Mouse (Mus musculus) kidney, embryonic 15.5 days (tissue): ENCODE measurements at regions not wholly inside any gene's neighbourhood (a gene's known extent, or its start where the extent isn't known, plus 50 kb on each side); places are given as distances from the start of the nearest gene placed in this dataset.
A peak's percentile ranks its signal among the peaks of the same experiment; 100 is the strongest.

ENCODE experiments used
- ATAC-seq: fragments of 200-750 bp; cut with Nextera tagmentation; replicated peaks from 2 replicates; pipeline ENCODE4 v1.8.0; 2017; ENCODE audit warnings: moderate TSS enrichment; ENCODE audit not compliant: low FRiP score
- H3K27ac ChIP-seq: fragments of 300-500 bp; sonication (generic); 2 replicates; pipeline ENCODE4 v1.5.1; 2015; ENCODE audit warnings: mild to moderate bottlenecking, inconsistent platforms
- H3K27me3 ChIP-seq: fragments of 300-500 bp; sonication (generic); 2 replicates; pipeline ENCODE4 v1.6.1; 2015; ENCODE audit warnings: inconsistent platforms
- H3K36me3 ChIP-seq: fragments of 300-500 bp; sonication (generic); 2 replicates; pipeline ENCODE4 v1.6.1; 2015; ENCODE audit warnings: inconsistent platforms
- H3K4me1 ChIP-seq: fragments of 300-500 bp; sonication (generic); 2 replicates; pipeline ENCODE4 v1.6.1; 2015; ENCODE audit warnings: inconsistent platforms
- H3K4me2 ChIP-seq: fragments of 300-500 bp; sonication (generic); 2 replicates; pipeline ENCODE4 v1.6.1; 2015; ENCODE audit warnings: moderate library complexity, mild to moderate bottlenecking, inconsistent platforms
- H3K4me3 ChIP-seq: fragments of 300-500 bp; sonication (generic); replicated peaks from 2 replicates; pipeline ENCODE4 v1.5.1; 2015; ENCODE audit warnings: mild to moderate bottlenecking, inconsistent platforms
- H3K9ac ChIP-seq: fragments of 300-500 bp; sonication (generic); 2 replicates; pipeline ENCODE4 v1.6.1; 2015; ENCODE audit warnings: mild to moderate bottlenecking, inconsistent platforms
- H3K9me3 ChIP-seq: fragments of 300-500 bp; sonication (generic); replicated peaks from 2 replicates; pipeline ENCODE4 v1.6.1; 2016; ENCODE audit warnings: inconsistent platforms
- WGBS: fragments of 180-500 bp; shearing (Covaris S2); methylation state at CpG from one replicate; pipeline ENCODE4 v1.1.7; 2015; ENCODE audit warnings: mixed read lengths; 5-methylcytosine and 5-hydroxymethylcytosine counted together

- Histone ChIP-seq H3K4me3 (no peak overlapping the region), H3K27me3 (no peaks in the 10 kb centered on the region), H3K9me3 (no peaks in the 10 kb centered on the region), H3K4me2 (no peak overlapping the region), H3K4me1 (no peaks in the 10 kb centered on the region), H3K36me3 (no peaks in the 10 kb centered on the region), H3K9ac (no peak overlapping the region), H3K27ac (no peak overlapping the region)
- ATAC-seq: no peak
- 94% methylated on average over 5 of the region's 5 CpGs for WGBS
These were observed 82.2 kb downstream of the Il20rb start for GRCm38 (mm10) chr9:100404426-100404825.

- 15% methylated on average over 8 of the region's 8 CpGs for WGBS
- H3K4me3 ChIP-seq: no peak overlapping the region
- no peak; the same call in 1 of the 2 replicates for ATAC-seq
- H3K4me1 ChIP-seq: no peaks in the 10 kb centered on the region
- no peak overlapping the region for H3K27ac ChIP-seq
- H3K9me3 ChIP-seq: no peaks in the 10 kb centered on the region
- no peaks in the 10 kb centered on the region for H3K27me3 ChIP-seq
- no peak overlapping the region for H3K9ac ChIP-seq
- H3K36me3 ChIP-seq: no peaks in the 10 kb centered on the region
- no peak overlapping the region for H3K4me2 ChIP-seq
These were observed 86.2 kb downstream of the Il20rb start for GRCm38 (mm10) chr9:100400366-100400765.

DNA sequence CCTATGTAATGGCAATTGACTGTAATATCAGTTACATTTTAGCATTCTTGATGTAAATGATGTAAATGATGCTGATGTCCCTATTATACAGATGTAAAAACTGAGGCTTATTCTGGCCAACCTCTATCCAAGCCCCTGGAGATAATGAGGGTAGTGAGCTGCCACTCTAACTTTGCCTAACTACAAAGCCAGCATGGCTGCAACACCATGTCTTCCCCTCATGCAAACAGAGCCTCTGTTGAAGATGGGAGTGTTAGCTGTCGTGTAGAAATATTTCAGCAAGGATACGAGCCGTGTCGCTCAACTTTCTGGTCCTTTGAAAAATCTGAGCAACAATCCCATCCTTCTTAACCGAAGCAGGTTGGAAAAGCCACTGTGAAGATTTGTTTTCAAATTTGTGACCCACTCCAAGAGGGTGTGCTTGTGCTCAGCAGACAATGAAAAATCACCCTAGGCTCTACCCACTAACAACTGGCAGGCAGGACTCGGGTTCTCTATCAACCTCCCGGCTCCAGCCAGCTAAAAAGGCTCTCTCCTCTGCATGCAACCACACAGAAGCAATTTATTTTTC, 90.2 kb downstream of the Il20rb start:
- Histone ChIP-seq H3K27me3 (no peaks in the 10 kb centered on the region), H3K9ac (no peak overlapping the region), H3K9me3 (no peaks in the 10 kb centered on the region), H3K4me2 (no peak overlapping the region), H3K4me3 (no peak overlapping the region), H3K27ac (0 out of 2 replicates have a peak overlapping the region, but pooled peaks have one; percentile 48), H3K36me3 (no peaks in the 10 kb centered on the region), H3K4me1 (no peaks in the 10 kb centered on the region)
- 49% methylated on average over 7 of the region's 7 CpGs for WGBS
- ATAC-seq: peak; percentile 50; the same call in 1 of the 2 replicates

DNA sequence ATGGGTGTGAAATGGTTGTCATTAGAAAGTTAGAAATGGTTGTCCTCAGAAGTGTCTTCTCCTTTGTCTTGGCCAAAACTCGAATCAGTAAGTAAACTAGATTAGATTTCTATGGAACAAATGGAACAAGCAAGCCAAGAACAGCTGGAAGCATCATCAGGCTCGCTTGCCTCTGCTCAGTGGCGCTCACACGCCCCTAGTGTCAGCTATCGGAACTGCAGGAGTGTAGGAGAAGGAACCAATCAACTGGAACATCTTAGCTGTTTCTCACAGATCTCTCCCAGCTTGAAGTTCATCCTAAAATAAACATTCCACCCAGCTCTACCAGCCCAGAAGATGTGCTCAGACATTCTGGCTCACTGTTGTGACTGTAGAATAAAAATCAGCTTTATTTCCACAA, 90.9 kb downstream of the Il20rb start:
- Histone ChIP-seq H3K4me2 (no peak overlapping the region), H3K4me3 (no peak overlapping the region), H3K9ac (no peak overlapping the region), H3K27me3 (no peaks in the 10 kb centered on the region), H3K36me3 (no peaks in the 10 kb centered on the region), H3K4me1 (no peaks in the 10 kb centered on the region), H3K27ac (no peak overlapping the region), H3K9me3 (no peaks in the 10 kb centered on the region)
- WGBS: 11% methylated on average over 5 of the region's 5 CpGs
- no peak for ATAC-seq

DNA sequence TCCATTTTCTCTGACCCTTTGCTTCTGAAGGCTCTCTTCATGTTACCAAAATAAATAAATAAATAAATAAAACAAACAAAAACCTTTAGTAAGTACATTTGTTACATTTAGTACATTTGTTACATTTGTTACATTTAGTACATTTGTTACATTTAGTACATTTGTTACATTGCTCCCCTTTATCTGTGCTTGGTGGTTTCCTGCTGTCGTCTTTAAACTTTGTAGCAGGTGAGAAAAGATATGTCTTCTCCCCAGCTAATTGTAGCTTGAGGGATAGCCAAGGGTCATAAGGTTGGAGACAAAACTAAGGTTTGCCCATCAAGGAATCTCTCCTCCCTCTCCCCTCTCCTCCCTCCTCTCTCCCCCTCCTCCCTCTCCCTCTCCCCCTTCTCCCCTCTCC, 92.0 kb downstream of the Il20rb start:
- Histone ChIP-seq H3K27ac (no peak overlapping the region), H3K4me3 (no peak overlapping the region), H3K9me3 (no peaks in the 10 kb centered on the region), H3K36me3 (no peaks in the 10 kb centered on the region), H3K4me2 (no peak overlapping the region), H3K4me1 (no peaks in the 10 kb centered on the region), H3K9ac (no peak overlapping the region), H3K27me3 (no peaks in the 10 kb centered on the region)
- 57% methylated on average over 1 of the region's 1 CpGs for WGBS
- ATAC-seq: no peak

DNA sequence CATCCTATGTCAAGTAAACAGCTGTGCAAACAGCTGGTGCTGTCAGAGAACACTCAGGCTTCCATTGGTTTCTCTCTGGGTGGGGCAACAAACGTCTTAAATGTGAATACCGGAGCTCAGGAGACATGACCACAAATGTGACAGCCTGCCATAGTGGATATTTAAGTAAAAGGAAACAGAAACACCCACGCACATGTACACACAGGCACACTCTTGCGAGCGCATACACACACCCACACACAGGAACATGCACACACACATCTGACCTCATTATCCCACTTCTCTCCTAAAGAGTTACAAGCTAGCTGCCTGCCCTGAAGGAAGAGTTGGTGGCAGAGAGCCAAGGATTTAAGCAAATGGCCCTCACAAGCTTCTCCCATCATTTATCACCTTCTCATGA, 92.4 kb downstream of the Il20rb start:
- no peak overlapping the region for H3K4me3 ChIP-seq
- no peaks in the 10 kb centered on the region for H3K27me3 ChIP-seq
- 57% methylated on average over 5 of the region's 5 CpGs for WGBS
- H3K9me3 ChIP-seq: no peaks in the 10 kb centered on the region
- no peaks in the 10 kb centered on the region for H3K36me3 ChIP-seq
- no peak overlapping the region for H3K4me2 ChIP-seq
- ATAC-seq: no peak
- no peaks in the 10 kb centered on the region for H3K4me1 ChIP-seq
- no peak overlapping the region for H3K27ac ChIP-seq
- no peak overlapping the region for H3K9ac ChIP-seq

DNA sequence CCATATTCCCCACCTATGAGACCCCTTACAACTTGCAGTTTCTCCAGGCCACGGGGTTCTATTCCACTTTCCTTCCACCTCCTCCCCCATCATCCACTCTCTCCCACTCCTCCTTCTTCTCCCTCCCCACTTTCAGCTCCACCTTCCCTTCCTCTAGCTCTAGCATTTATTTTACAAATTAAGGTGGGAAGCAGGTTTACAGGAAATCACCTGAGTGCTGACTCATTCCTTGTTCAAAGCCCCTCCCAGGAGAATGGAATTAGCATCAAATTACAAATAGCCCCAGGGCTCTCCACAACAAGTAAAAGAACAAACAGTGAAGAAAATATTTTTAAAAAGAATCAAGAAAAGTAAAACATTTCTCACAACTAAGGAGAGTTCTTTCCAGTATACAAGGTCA, 94.3 kb downstream of the Il20rb start:
- H3K4me3 ChIP-seq: no peak overlapping the region
- no peak overlapping the region for H3K9ac ChIP-seq
- H3K36me3 ChIP-seq: no peaks in the 10 kb centered on the region
- no peak for ATAC-seq
- H3K27ac ChIP-seq: no peak overlapping the region
- 0 out of 2 replicates have a peak, but pooled peaks cover 2% of the 10 kb centered on the region for H3K4me1 ChIP-seq
- H3K9me3 ChIP-seq: no peaks in the 10 kb centered on the region
- WGBS: 41% methylated on average over 1 of the region's 1 CpGs
- H3K4me2 ChIP-seq: no peak overlapping the region
- no peaks in the 10 kb centered on the region for H3K27me3 ChIP-seq

DNA sequence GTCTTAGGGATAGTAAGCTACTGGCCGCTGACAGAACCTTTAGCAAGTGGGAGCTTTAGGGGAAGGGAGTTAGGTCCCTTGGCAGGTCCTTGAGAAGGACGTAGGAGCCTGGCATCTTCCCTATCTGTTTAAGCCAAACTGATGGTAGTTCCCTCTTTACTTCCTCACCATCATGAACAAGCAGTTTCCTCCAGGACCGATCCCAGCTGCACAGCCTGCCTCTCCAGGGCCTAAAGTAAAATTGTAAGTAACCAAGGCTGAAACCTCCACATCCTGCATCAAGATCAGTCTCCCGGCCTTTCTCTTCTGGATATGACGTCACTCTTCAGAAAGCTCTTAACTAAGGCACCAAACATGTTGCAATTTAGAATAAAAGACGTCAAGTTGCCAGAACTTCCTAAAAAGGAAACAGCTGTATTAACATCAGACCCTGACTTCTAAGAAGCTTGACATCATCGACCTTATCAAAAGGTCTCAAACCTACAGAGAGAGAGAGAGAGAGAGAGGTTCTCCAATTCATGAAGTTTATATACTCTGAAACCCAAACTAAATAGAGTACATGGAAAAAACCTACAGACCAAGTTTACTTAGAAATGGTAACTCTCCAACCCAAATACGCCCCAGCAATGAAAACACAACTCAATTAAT, 94.9 kb downstream of the Il20rb start:
- Histone ChIP-seq H3K4me2 (no peak overlapping the region), H3K27ac (no peak overlapping the region), H3K9ac (no peak overlapping the region), H3K4me1 (0 out of 2 replicates have a peak, but pooled peaks cover 3% of the 10 kb centered on the region), H3K9me3 (no peaks in the 10 kb centered on the region), H3K36me3 (no peaks in the 10 kb centered on the region), H3K4me3 (no peak overlapping the region), H3K27me3 (no peaks in the 10 kb centered on the region)
- ATAC-seq: no peak
- 67% methylated on average over 8 of the region's 8 CpGs for WGBS

GRCm38 (mm10) chr9:100388393-100388792, 98.2 kb downstream of the Il20rb start:
- no peak overlapping the region for H3K9ac ChIP-seq
- no peak for ATAC-seq
- H3K4me1 ChIP-seq: 0 out of 2 replicates have a peak, but pooled peaks cover 3% of the 10 kb centered on the region
- no peak overlapping the region for H3K4me2 ChIP-seq
- no peak overlapping the region for H3K27ac ChIP-seq
- H3K36me3 ChIP-seq: no peaks in the 10 kb centered on the region
- no peaks in the 10 kb centered on the region for H3K9me3 ChIP-seq
- 83% methylated on average over 7 of the region's 7 CpGs for WGBS
- no peaks in the 10 kb centered on the region for H3K27me3 ChIP-seq
- no peak overlapping the region for H3K4me3 ChIP-seq

- Histone ChIP-seq H3K4me1 (0 out of 2 replicates have a peak, but pooled peaks cover 3% of the 10 kb centered on the region), H3K4me3 (no peak overlapping the region), H3K4me2 (peak overlapping the region; percentile 28; the same call in 1 of the 2 replicates), H3K27ac (no peak overlapping the region), H3K27me3 (no peaks in the 10 kb centered on the region), H3K9ac (no peak overlapping the region), H3K9me3 (no peaks in the 10 kb centered on the region), H3K36me3 (no peaks in the 10 kb centered on the region)
- WGBS: 19% methylated on average over 13 of the region's 13 CpGs
- no peak for ATAC-seq
These were observed 99.4 kb downstream of the Il20rb start for GRCm38 (mm10) chr9:100387171-100387685.

- no peak for ATAC-seq
- Histone ChIP-seq H3K36me3 (no peaks in the 10 kb centered on the region), H3K4me2 (no peak overlapping the region), H3K27me3 (no peaks in the 10 kb centered on the region), H3K9me3 (no peaks in the 10 kb centered on the region), H3K9ac (no peak overlapping the region), H3K4me1 (0 out of 2 replicates have a peak, but pooled peaks cover 3% of the 10 kb centered on the region), H3K4me3 (no peak overlapping the region), H3K27ac (no peak overlapping the region)
- 51% methylated on average over 5 of the region's 5 CpGs for WGBS
These were observed 104.1 kb downstream of the Il20rb start for GRCm38 (mm10) chr9:100382492-100382891.

DNA sequence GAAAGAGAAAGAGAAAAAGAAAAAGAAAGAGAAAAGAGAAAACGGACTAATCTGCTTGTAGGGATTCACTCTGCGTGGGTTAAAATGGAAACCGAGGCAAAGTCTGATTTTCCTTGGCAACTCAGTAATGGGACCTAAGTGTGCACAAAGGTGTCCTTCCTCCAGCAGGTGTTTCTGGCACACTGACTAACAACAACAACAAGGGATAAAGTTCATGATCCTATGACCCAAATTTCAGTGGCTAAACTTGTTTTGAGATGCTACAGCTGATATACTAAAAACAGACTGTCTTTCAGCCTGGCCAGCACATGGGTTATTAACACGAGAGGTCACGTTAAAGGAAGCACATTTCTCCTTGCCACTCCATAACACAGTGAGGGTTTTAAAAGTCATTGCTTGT, 116.7 kb downstream of the Il20rb start:
- Histone ChIP-seq H3K27ac (no peak overlapping the region), H3K36me3 (no peaks in the 10 kb centered on the region), H3K9ac (no peak overlapping the region), H3K4me2 (no peak overlapping the region), H3K9me3 (0 out of 2 replicates have a peak, but pooled peaks cover 2% of the 10 kb centered on the region), H3K4me1 (no peaks in the 10 kb centered on the region), H3K4me3 (no peak overlapping the region), H3K27me3 (no peaks in the 10 kb centered on the region)
- WGBS: 73% methylated on average over 5 of the region's 5 CpGs
- ATAC-seq: no peak
